Mouse (Mus musculus) left cerebral cortex, postnatal 25 days (tissue): ENCODE measurements at regions not wholly inside any gene's neighbourhood (a gene's known extent, or its start where the extent isn't known, plus 50 kb on each side); places are given as distances from the start of the nearest gene placed in this dataset.

ENCODE experiments used
- DNase-seq, 2 experiments: peaks; one replicate each; pipeline ENCODE4 v3.0.0; 2022; ENCODE audit warnings: low spot score in 2 of 2, mixed read lengths in 1 of 2
- intact Hi-C: fragments of 180-260 bp; cut with DNase I; formaldehyde crosslinking; loops from one replicate; pipeline ENCODE4 v1.15.1; 2025

DNA sequence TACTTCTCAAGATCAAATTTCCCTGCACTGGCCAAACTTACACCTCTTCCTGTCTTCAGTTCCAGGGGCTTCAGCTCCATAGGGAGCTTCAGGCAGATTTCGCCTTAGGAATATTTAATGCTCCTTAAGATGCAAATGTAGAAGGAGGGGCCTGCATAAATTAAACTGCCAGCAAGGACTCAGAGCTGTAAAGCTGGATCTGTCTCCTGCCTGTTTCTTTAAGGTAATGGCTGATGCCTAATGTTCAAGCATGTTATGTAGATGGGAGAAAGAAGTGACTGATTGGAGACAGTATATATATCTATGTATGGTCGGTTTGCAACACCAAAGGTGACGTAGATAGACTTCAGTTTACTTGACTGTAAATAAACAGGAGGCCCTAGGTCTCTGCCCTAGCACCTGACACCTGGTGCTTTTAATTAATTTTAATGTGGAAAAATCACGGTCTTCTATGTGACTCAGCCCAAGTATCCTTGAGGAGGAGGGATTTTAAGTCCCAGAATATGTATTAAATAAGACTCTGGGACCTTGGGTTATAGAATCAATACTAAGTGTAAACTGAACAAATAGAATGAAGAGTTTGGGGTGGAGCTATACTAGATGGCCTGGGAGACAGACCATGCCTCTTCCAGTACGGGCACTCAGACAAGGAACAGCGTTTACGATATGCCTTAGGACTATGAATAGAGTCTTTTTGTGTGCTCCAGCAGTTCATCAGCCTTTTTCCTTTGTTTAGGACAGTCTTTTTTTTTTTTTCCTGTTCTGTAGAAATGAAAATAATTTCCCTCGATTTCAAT, 651.7 kb upstream of the Lmcd1 start:
- no peak for DNase-seq
- intact Hi-C loops, result no loop called here

DNA sequence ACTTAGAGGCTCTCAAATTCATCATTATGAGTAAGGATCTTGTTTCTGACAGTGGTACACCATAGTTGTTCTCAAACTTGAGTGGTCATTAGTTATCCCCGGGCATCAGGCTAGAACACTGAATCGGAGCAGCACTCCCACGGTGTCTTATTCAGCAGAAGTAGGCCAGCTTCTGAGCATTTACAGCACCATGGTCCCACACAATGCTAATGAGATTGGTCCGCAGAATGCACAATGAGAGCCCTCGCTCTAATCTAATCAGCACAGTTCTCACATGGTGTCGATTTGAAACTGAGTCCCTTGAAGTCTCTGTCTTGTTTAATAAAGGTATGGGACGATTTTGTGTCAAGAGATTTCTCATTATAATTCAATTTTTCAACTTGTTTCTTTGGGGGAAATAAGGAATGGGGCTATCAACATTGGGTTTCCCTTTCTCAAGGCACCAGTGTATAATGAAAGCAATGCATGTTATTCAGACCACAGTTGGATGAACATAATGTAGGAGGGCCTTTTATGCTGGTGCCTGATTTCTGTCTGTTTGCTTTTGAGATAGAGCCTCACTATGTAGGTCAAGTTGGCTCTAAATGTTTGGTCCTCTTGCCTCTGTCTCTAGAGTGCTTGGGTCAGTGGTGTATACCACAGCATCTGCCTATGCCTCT, 650.9 kb upstream of the Lmcd1 start:
- DNase-seq, result peak in 1 of 2 experiments; percentile 45
- intact Hi-C loops, result no loop called here

- peak in 1 of 2 experiments; percentile 26 for DNase-seq
- intact Hi-C loops, result no loop called here
These were observed 650.4 kb upstream of the Lmcd1 start for GRCm38 (mm10) chr6:111623140-111623497.

GRCm38 (mm10) chr6:111625501-111625900, 648.1 kb upstream of the Lmcd1 start:
- no peak for DNase-seq
- intact Hi-C loops, result no loop called here

DNA sequence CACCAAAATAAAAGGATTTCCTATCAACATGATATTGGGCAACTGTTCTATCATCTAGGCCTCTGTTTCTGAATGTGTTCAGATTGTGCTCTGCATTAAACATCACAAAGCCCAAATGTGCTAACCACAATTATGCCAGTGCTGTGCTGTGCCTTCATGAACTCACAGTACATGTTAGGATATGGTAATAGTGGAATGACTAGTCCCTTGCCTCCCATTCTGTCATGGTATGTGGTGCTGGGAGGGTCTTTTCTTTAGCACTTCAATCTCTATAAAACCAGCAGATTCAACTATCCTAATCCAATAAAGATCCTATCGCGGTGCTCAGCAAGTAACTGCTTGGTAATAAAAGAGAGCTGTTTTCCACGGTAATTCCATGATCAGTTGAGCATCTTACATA, 620.8 kb upstream of the Lmcd1 start:
- intact Hi-C loops, result no loop called here

DNA sequence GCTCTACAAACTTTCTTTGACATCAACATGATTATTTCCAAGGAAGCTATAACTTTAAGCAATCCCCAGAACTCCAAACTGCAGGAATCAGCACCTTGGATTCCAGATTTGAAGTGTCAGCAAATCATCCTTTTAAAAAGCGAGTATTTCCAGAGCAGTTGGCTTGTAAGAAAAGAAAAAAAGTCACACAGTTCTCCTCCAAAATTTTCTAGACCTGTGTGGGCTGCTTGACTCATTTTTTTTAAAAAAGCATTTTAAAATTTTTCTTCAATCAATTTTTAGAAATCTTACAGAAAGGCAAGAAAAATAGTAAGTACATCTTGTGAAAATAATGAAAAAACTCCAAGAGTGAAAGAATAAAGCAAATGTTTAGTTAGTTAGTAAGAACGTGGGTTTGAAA, 613.6 kb upstream of the Lmcd1 start:
- peak; percentile 2 to 68 for DNase-seq
- intact Hi-C loops, result loop anchor here (5.0 kb wide), 3 partner anchors 58 to 1013 kb away; partner anchors contain the start of gene Grm7

More for the DNA sequence above, 620.8 kb upstream of the Lmcd1 start:
- no peak for DNase-seq

DNA sequence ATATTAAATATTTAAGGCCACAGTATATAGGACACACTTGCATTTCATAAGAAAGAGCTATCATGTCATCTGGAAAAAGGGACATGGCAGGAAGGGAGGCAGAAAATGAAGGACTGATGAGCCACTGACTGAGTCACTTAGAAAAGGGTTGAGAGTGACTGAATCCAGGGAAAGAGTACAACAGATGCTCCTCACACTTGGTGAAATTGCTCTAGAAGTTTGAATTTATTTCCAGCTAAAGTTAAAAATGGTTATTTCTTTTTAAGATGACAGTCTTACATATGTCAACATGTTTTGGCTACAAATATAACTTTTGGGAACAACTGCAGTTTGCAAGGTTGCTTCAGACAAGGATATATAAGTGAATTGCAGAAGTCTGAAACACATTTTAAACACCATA, 609.0 kb upstream of the Lmcd1 start:
- intact Hi-C loops, result loop anchor here (5.0 kb wide), 2 partner anchors 217 to 1017 kb away; partner anchors contain the start of gene Grm7
- peak; percentile 6 to 66 for DNase-seq

- DNase-seq, result no peak
- intact Hi-C loops, result no loop called here
These were observed 588.6 kb upstream of the Lmcd1 start for GRCm38 (mm10) chr6:111684911-111685310.

DNA sequence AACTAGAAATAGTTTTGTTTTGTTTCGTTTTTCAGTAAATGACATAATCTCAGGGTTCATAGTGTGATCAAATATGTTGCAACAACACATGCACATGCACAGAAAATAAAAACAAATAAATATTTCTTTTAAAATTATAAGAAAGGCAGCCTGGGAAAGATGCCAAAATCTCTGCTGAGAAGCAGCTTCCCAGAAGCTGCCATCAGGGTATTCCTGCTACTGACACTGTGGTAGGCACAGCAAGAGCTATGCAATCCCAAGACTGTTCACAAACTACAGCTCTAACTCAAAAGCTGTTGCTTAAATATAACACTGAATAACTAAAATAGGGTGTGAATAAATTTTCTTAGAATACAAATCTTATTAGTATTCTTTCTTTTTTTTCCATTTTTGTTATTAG, 570.7 kb upstream of the Lmcd1 start:
- intact Hi-C loops, result no loop called here
- no peak for DNase-seq

DNA sequence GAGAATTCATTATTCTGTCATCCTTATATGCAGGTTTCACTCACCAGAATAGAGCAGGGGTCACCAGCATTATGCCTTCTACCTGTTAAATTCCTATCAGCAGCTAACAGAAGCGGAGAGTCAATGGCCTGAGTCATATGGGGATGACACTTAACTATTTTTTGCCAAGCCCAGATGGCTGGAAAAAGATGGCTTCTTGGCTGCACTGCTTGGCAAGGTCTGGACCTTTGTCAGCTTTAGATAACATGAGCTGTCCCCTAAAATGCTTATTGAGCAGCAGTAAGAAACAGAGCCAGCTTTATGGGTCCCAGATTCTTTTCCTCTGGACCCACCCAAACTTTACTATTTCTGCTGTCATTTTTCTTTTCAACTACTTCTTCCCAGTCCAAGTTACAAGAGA, 565.3 kb upstream of the Lmcd1 start:
- DNase-seq, result no peak
- intact Hi-C loops, result no loop called here

DNA sequence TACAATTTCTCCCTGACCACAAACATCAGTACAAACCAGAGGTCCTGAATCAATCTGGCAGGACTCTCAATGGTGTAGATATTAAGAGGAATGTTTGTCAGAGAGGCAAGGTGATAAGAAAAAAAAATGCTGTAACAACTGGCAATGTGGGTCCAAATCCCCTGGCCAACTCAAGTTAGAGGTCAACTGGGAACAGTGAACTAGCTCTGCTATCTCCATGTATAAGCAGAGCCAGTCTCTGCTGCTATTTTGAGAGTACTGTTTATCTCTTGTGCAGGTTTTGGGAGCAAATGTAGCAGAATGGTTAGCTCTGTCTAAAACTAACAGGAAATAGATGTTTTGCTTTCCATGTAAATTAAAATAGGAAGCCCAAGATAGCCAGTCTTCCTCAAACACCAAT, 547.6 kb upstream of the Lmcd1 start:
- intact Hi-C loops, result no loop called here
- DNase-seq, result no peak

- intact Hi-C loops, result no loop called here
- no peak for DNase-seq
These were observed 543.2 kb upstream of the Lmcd1 start for GRCm38 (mm10) chr6:111730381-111730780.

DNA sequence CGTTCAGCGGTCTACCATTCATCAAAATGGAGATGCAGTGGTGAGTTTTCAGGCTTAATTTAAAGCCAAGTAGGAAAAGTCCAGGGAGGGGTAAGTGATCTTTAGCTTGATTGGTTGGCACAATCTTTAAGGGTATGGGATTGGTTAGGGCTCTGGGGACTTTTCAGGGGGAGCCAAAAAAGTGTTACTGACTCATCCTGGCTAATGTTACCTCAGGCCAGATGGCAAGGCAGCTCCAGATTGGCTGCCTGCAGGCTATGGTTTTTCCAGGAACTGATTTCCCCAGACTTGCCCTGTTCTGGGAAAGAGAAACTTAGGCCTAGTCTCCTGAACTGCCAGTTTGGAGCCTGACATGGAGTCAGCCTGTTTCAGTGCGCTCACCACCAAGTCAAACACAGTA, 539.6 kb upstream of the Lmcd1 start:
- intact Hi-C loops, result no loop called here
- DNase-seq, result peak in 1 of 2 experiments; percentile 5

GRCm38 (mm10) chr6:111738983-111739382, 534.6 kb upstream of the Lmcd1 start:
- intact Hi-C loops, result no loop called here
- peak; percentile 4 to 53 for DNase-seq

- DNase-seq, result no peak
- intact Hi-C loops, result no loop called here
These were observed 491.7 kb upstream of the Lmcd1 start for GRCm38 (mm10) chr6:111781710-111782481.

- no peak for DNase-seq
These were observed 464.9 kb upstream of the Lmcd1 start for GRCm38 (mm10) chr6:111808611-111809010.

DNA sequence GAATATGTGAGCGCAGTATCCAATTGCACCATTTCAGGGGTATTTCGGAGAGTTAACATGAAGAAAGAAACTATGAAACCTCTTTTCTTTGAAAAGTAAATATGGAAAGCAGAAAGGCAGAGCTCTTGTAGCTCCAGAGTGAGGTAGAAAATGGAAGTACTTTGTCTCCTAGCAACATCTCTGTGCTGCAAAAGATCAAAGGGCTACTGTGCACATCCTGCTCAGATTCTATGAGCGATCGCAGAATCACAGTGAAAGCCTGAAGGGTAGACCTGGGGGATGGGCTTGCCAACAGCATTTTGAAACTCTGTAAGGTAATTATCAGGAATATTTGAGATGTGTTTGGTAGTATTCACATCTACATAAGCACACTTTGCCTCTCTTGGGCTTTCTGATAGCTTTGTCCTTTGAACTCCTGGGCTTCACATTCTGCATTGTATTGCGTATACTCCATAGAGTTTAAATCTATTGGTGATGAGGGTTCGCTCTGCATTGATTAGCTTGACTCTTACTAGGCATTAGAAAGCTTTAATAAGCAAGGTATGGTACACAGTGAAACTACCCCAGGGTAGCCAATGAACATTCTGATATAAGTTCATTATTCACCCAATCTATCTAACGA, 459.5 kb upstream of the Lmcd1 start:
- intact Hi-C loops, result no loop called here
- DNase-seq, result no peak

More at GRCm38 (mm10) chr6:111808611-111809010, 464.9 kb upstream of the Lmcd1 start:
- intact Hi-C loops, result no loop called here

DNA sequence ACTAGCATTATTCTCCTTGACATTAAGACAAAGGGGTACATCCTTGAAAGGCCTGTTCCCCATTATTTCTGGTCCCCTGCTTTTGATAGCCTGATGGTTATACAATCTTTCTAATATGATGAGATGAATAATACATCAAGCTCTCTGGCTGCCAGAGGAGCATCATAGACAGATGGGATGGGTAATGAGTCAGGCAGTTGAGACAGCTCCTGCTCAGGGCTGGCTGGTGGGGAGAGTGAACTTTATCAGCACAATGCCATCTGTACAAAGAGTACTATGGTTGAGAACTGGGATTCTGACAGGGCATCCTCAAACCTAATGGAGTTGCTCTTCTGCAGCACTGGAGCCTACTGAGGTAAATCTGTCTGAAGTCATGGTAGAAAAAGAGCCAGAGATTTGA, 458.4 kb upstream of the Lmcd1 start:
- no peak for DNase-seq
- intact Hi-C loops, result no loop called here

DNA sequence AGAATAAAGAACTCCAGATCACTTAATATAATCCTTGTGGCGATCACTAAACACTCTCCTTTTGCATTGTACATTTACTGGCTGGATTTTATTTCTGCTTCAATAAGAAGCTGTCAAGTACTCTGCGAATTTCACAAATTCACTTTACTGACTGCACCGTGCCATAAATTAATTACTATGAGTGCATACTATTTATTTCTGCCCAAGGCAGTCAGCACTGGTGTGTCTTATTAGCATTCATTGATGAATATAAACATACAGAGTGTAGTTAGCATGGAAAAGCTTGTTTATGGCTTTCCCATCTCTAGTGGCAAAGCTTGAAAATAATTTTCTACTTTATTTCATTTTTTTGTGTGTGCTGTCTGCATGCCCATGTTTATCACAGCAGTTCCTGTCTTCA, 453.3 kb upstream of the Lmcd1 start:
- intact Hi-C loops, result no loop called here
- no peak for DNase-seq

GRCm38 (mm10) chr6:111844321-111844835, 429.2 kb upstream of the Lmcd1 start:
- intact Hi-C loops, result no loop called here
- DNase-seq, result peak in 1 of 2 experiments; percentile 17
